Mouse (Mus musculus) heart, postnatal 0 days (tissue): ENCODE measurements around the gene Cd200r1. TPM values are rescaled to one million over a fixed set of nuclear protein-coding genes. Genes with fewer than 3 reads are reported as not detected.
"Not testable (repeated sequence)": the region's sequence is repeated elsewhere in the genome, so short reads cannot be mapped to it uniquely, and the experiment has no call there.

Source experiments
- ATAC-seq: fragments of 200-750 bp; cut with Nextera tagmentation; 2 replicates; pipeline ENCODE4 v1.8.0; 2017; ENCODE audit warnings: low read depth, moderate number of reproducible peaks, moderate library complexity; ENCODE audit not compliant: insufficient read depth
- DNase-seq: peaks from one replicate; pipeline ENCODE4 v3.0.0-alpha.2; 2016; ENCODE audit warnings: low spot score
- H3K27ac ChIP-seq: fragments of 300-500 bp; sonication (generic); 2 replicates; pipeline ENCODE4 v1.5.1; 2014; ENCODE audit warnings: low read depth, mild to moderate bottlenecking
- H3K27me3 ChIP-seq: fragments of 300-500 bp; sonication (generic); 2 replicates; pipeline ENCODE4 v1.6.1; 2014; ENCODE audit warnings: low read length, mixed read lengths; ENCODE audit not compliant: control insufficient read depth, insufficient read depth
- H3K36me3 ChIP-seq: fragments of 300-500 bp; sonication (generic); replicated peaks from 2 replicates; pipeline ENCODE4 v1.6.1; 2014; ENCODE audit warnings: low read length, mixed read lengths; ENCODE audit not compliant: control insufficient read depth, insufficient read depth
- H3K4me1 ChIP-seq: fragments of 300-500 bp; sonication (generic); 2 replicates; pipeline ENCODE4 v1.6.1; 2014; ENCODE audit warnings: antibody characterized with exemption; ENCODE audit not compliant: control insufficient read depth, insufficient read depth
- H3K4me2 ChIP-seq: fragments of 300-500 bp; sonication (generic); 2 replicates; pipeline ENCODE4 v1.6.1; 2014; ENCODE audit warnings: low read depth, mild to moderate bottlenecking, low read length, moderate library complexity
- H3K4me3 ChIP-seq: fragments of 300-500 bp; sonication (generic); 2 replicates; pipeline ENCODE4 v1.5.1; 2014; ENCODE audit warnings: low read depth, low read length
- H3K9ac ChIP-seq: fragments of 300-500 bp; sonication (generic); replicated peaks from 2 replicates; pipeline ENCODE4 v1.6.1; 2014; ENCODE audit warnings: low read depth, low read length, mixed read lengths
- H3K9me3 ChIP-seq: fragments of 300-500 bp; sonication (generic); replicated peaks from 2 replicates; pipeline ENCODE4 v1.6.1; 2016; ENCODE audit warnings: low read length; ENCODE audit not compliant: control insufficient read depth
- CTCF ChIP-seq: IDR thresholded peaks from 2 replicates; pipeline ENCODE4 v1.5.1; 2016; ENCODE audit warnings: antibody characterized with exemption, control low read depth, low read depth
- EP300 ChIP-seq: IDR thresholded peaks from 2 replicates; pipeline ENCODE4 v1.6.1; 2016; ENCODE audit warnings: antibody characterized with exemption, low read depth
- WGBS: fragments of 180-500 bp; shearing (Covaris S2); extraction: QIAGEN DNeasy Blood & Tissue Kit; methylation state at CpG from one replicate; pipeline ENCODE4 v1.1.7; 2014; 5-methylcytosine and 5-hydroxymethylcytosine counted together
- polyA plus RNA-seq: library from polyadenylated mRNA; unstranded; fragments of >200 nt; fragmentation: Nextera tagmentation; extraction: Ambion mirVana; gene quantifications from 2 replicates; pipeline ENCODE4 v1.2.1, GENCODE M21; 2015
- total RNA-seq: library from RNA; depleted of rRNA; stranded (reverse); fragments of >200 nt; gene quantifications from 2 replicates; pipeline ENCODE4 v1.2.3, GENCODE M21; 2014; ENCODE audit warnings: low replicate concordance; rRNA removed

Gene Cd200r1
- total and polyA plus RNA-seq, 2 experiments from 2014 or later: 0.98 to 1.6 TPM

DNA sequence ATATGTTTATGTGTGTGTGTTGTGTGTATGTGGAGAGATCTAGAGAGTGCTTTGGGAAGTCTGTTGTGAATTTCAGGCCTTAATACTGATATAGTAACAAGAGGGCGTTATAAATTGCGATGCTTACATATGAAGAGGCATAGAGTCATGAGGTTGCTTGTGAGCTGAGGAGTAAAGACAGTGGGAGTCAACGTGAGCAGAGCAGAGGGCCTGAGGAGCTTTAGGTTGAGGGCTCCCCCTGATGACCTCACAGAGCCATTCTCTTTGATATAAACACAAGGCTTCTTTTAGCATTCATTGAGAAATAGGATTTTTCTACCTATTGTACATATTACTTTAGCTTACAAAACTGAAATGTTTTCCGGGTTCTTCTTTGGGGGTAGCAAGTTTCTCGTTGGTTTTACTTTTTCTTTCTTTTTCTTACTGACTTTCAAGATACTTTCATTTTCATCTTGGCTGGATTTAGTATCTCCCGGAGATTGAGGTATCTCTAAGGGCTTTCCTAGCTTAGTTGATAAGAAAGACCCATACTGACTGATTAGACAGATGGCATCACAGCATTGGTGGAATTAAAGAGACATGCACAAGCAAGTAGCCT lies 47.0 kb downstream of the Cd200r1 start:
- no peak overlapping the region for H3K27ac ChIP-seq
- no peak overlapping the region for H3K9ac ChIP-seq
- H3K4me3 ChIP-seq: no peak overlapping the region
- DNase-seq: no peak
- ATAC-seq: no peak
- H3K4me1 ChIP-seq: no peaks in the 10 kb centered on the region
- no peaks in the 10 kb centered on the region for H3K36me3 ChIP-seq
- no peaks in the 10 kb centered on the region for H3K9me3 ChIP-seq
- 71% methylated on average over 6 of the region's 6 CpGs for WGBS
- H3K4me2 ChIP-seq: no peak overlapping the region
- H3K27me3 ChIP-seq: no peaks in the 10 kb centered on the region
- TF ChIP-seq CTCF: no peak
- TF ChIP-seq EP300: no peak

DNA sequence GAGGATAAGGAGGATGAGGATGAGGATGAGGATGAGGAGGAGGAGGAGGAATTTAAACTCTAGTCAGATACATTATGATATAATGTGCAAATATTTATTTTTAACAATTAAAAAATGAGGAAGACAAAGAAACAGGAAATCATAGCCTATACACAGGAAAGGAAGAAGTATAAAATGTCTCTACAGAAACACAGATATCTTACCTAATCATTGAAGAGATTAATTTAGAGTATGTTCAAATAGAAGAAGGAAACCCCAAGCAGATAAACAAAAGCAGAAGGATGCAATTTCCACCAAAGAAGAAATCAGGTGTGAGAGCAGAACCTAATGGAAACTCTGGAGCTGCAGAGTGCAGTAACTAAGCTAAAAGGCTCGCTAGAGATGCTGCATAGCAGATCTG lies 52.5 kb downstream of the Cd200r1 start:
- ATAC-seq (no peak), DNase-seq (no peak)
- Histone ChIP-seq H3K4me1 (no peaks in the 10 kb centered on the region), H3K9ac (no peak overlapping the region), H3K4me2 (no peak overlapping the region), H3K27me3 (no peaks in the 10 kb centered on the region), H3K9me3 (no peaks in the 10 kb centered on the region), H3K27ac (no peak overlapping the region), H3K36me3 (no peaks in the 10 kb centered on the region), H3K4me3 (no peak overlapping the region)
- WGBS: 63% methylated on average over 1 of the region's 1 CpGs
- TF ChIP-seq CTCF (no peak), EP300 (no peak)

- TF ChIP-seq EP300 (no peak), CTCF (no peak)
- no peaks in the 10 kb centered on the region for H3K27me3 ChIP-seq
- H3K9ac ChIP-seq: no peak overlapping the region
- H3K27ac ChIP-seq: no peak overlapping the region
- H3K4me2 ChIP-seq: no peak overlapping the region
- H3K4me3 ChIP-seq: no peak overlapping the region
- no peak for ATAC-seq
- WGBS: 71% methylated on average over 4 of the region's 4 CpGs
- H3K9me3 ChIP-seq: no peaks in the 10 kb centered on the region
- H3K36me3 ChIP-seq: no peaks in the 10 kb centered on the region
- H3K4me1 ChIP-seq: no peaks in the 10 kb centered on the region
- DNase-seq: no peak
These were observed 55.0 kb downstream of the Cd200r1 start for GRCm38 (mm10) chr16:44820545-44820944.

- H3K36me3 ChIP-seq: no peaks in the 10 kb centered on the region
- H3K27ac ChIP-seq: no peak overlapping the region
- H3K4me3 ChIP-seq: no peak overlapping the region
- TF ChIP-seq EP300: no peak
- no peak for TF ChIP-seq CTCF
- 41% methylated on average over 3 of the region's 3 CpGs for WGBS
- no peak overlapping the region for H3K4me2 ChIP-seq
- ATAC-seq (no peak), DNase-seq (no peak)
- H3K4me1 ChIP-seq: no peaks in the 10 kb centered on the region
- no peaks in the 10 kb centered on the region for H3K27me3 ChIP-seq
- H3K9me3 ChIP-seq: no peaks in the 10 kb centered on the region
- H3K9ac ChIP-seq: no peak overlapping the region
These were observed 66.8 kb downstream of the Cd200r1 start for GRCm38 (mm10) chr16:44832286-44832685.

GRCm38 (mm10) chr16:44833189-44833588 lies 67.7 kb downstream of the Cd200r1 start:
- H3K9ac ChIP-seq, H3K27me3 ChIP-seq, ATAC-seq, H3K36me3 ChIP-seq, H3K4me2 ChIP-seq, H3K9me3 ChIP-seq, DNase-seq, H3K4me3 ChIP-seq, H3K27ac ChIP-seq, H3K4me1 ChIP-seq: not testable (repeated sequence)
- WGBS: 30% methylated on average over 2 of the region's 2 CpGs

Other genes starting within 250 kb of the Cd200r1 start
- 9.8 TPM in 2 replicates for gene Boc, start 206.8 kb upstream of the Cd200r1 start, total RNA-seq
- 2.6 and 3.1 TPM in 2 replicates for gene Boc, start 206.8 kb upstream of the Cd200r1 start, polyA plus RNA-seq
- 3.1 and 11.6 TPM in 2 replicates for gene Nepro, start 41.4 kb upstream of the Cd200r1 start, total RNA-seq
- gene Nepro, start 41.4 kb upstream of the Cd200r1 start, polyA plus RNA-seq: 2.0 and 2.3 TPM in 2 replicates
- gene Gtpbp8, start 19.4 kb upstream of the Cd200r1 start, total RNA-seq: 9.0 and 17.1 TPM in 2 replicates
- gene Gtpbp8, start 19.4 kb upstream of the Cd200r1 start, polyA plus RNA-seq: 21.9 and 24.6 TPM in 2 replicates
- gene Cd200r4, start 46.0 kb downstream of the Cd200r1 start, total RNA-seq: not detected in 2 replicates
- gene Cd200r4, start 46.0 kb downstream of the Cd200r1 start, polyA plus RNA-seq: 0.14 TPM in 1 of 2 replicates, not detected in the other
- gene Cd200r2, start 101.4 kb downstream of the Cd200r1 start, total RNA-seq: not detected in 2 replicates
- 0.07 TPM in 1 of 2 replicates, not detected in the other for gene Cd200r2, start 101.4 kb downstream of the Cd200r1 start, polyA plus RNA-seq
- 0.99 TPM in 1 of 2 replicates, not detected in the other for gene Cd200r3, start 177.9 kb downstream of the Cd200r1 start, total RNA-seq
- 0.51 and 0.54 TPM in 2 replicates for gene Cd200r3, start 177.9 kb downstream of the Cd200r1 start, polyA plus RNA-seq